Mouse (Mus musculus) lung, adult 2 months (tissue): ENCODE results near the gene Nars2.

Experiments used
- CTCF ChIP-seq: fragments of 200-500 bp; IDR thresholded peaks from 2 replicates; pipeline ENCODE4 v1.5.1; 2011; ENCODE audit warnings: mild to moderate bottlenecking, low read length, control low read depth; ENCODE audit not compliant: insufficient read depth
- POLR2A ChIP-seq: fragments of 200-500 bp; IDR thresholded peaks from 2 replicates; pipeline ENCODE4 v1.6.1; 2011; ENCODE audit warnings: low read depth, mild to moderate bottlenecking, control low read depth, low read length, borderline replicate concordance; ENCODE audit errors: extremely low read depth

GRCm38 (mm10) chr7:97029151-97029550 lies 77.8 kb downstream of the Nars2 start:
- TF ChIP-seq CTCF, result no peak
- TF ChIP-seq POLR2A, result no peak
